Mouse (Mus musculus) limb, embryonic 10.5 days (tissue): ENCODE results near the gene Ceacam15. TPM values are rescaled to one million over a fixed set of nuclear protein-coding genes. Genes with fewer than 3 reads are reported as not detected.

Experiments
- DNase-seq: peaks from one replicate; pipeline ENCODE4 v3.0.0-alpha.2; 2017; ENCODE audit warnings: low spot score
- H3K27ac ChIP-seq: fragments of 300-500 bp; sonication (generic); 2 replicates; pipeline ENCODE4 v1.5.1; 2016; ENCODE audit warnings: mild to moderate bottlenecking
- H3K27me3 ChIP-seq: fragments of 300-500 bp; sonication (generic); 2 replicates; pipeline ENCODE4 v1.6.1; 2016; ENCODE audit warnings: low read depth, mild to moderate bottlenecking; ENCODE audit not compliant: poor library complexity, severe bottlenecking
- H3K36me3 ChIP-seq: fragments of 300-500 bp; sonication (generic); 2 replicates; pipeline ENCODE4 v1.6.1; 2016; ENCODE audit warnings: mild to moderate bottlenecking, moderate library complexity
- H3K4me1 ChIP-seq: fragments of 300-500 bp; sonication (generic); 2 replicates; pipeline ENCODE4 v1.6.1; 2016
- H3K4me3 ChIP-seq: fragments of 300-500 bp; sonication (generic); 2 replicates; pipeline ENCODE4 v1.5.1; 2016; ENCODE audit warnings: mild to moderate bottlenecking, moderate library complexity
- H3K9me3 ChIP-seq: fragments of 300-500 bp; sonication (generic); replicated peaks from 2 replicates; pipeline ENCODE4 v1.6.1; 2016; ENCODE audit warnings: mild to moderate bottlenecking
- WGBS: fragments of 180-500 bp; shearing (Covaris S2); methylation state at CpG from one replicate; pipeline ENCODE4 v1.1.7; 2016; 5-methylcytosine and 5-hydroxymethylcytosine counted together
- polyA plus RNA-seq: library from polyadenylated mRNA; unstranded; fragments of >200 nt; fragmentation: Nextera tagmentation; extraction: Ambion mirVana; gene quantifications from 2 replicates; pipeline ENCODE4 v1.2.1, GENCODE M21; 2016

Gene Ceacam15
- polyA plus RNA-seq, 1 experiment from 2014 or later: not detected

DNA sequence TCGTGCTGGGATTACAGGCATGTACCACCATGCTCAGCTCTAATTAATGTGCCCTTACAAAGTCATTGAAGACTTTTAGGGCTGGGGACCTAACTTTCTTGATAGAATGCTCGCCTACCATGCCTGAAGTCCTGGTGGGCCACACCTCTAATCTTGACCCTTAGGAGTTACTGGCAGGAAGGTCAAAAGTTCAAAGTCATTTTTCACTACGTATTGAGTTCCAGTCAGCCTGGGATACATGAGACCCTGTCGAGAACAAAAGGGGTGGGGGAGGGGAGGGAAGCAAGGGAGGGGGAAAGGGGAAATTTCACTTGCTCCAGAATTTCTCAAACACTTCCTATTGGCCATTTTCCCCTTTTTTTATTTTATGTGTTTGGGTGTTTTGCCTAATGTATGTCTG is 52.4 kb downstream of the Ceacam15 start:
- H3K4me3 ChIP-seq: no peak overlapping the region
- H3K36me3 ChIP-seq: no peaks in the 10 kb centered on the region
- WGBS: 36% methylated on average over 4 of the region's 4 CpGs
- H3K9me3 ChIP-seq: no peaks in the 10 kb centered on the region
- no peak for DNase-seq
- 0 out of 2 replicates have a peak, but pooled peaks cover 3% of the 10 kb centered on the region for H3K27me3 ChIP-seq
- no peak overlapping the region for H3K27ac ChIP-seq
- peaks cover 19% of the 10 kb centered on the region for H3K4me1 ChIP-seq

Other genes with a start within 250 kb of the Ceacam15 start
- 74.8 and 86.2 TPM in 2 replicates for gene Tmem160, start 222.9 kb downstream of the Ceacam15 start, polyA plus RNA-seq
- gene Npas1, start 198.0 kb downstream of the Ceacam15 start, polyA plus RNA-seq: 0.60 and 0.69 TPM in 2 replicates
- gene Arhgap35, start 60.7 kb downstream of the Ceacam15 start, polyA plus RNA-seq: 32.4 and 35.1 TPM in 2 replicates
- not detected in 2 replicates for gene Ceacam9, start 46.2 kb upstream of the Ceacam15 start, polyA plus RNA-seq
- gene Ap2s1, start 62.7 kb upstream of the Ceacam15 start, polyA plus RNA-seq: 250 and 252 TPM in 2 replicates
- 48.3 and 48.7 TPM in 2 replicates for gene Slc1a5, start 105.6 kb upstream of the Ceacam15 start, polyA plus RNA-seq
- gene Strn4, start 140.2 kb upstream of the Ceacam15 start, polyA plus RNA-seq: 130 and 145 TPM in 2 replicates
- 27.2 and 33.1 TPM in 2 replicates for gene Fkrp, start 141.0 kb upstream of the Ceacam15 start, polyA plus RNA-seq
- gene Prkd2, start 167.2 kb upstream of the Ceacam15 start, polyA plus RNA-seq: 15.0 and 15.6 TPM in 2 replicates
- gene Dact3, start 199.6 kb upstream of the Ceacam15 start, polyA plus RNA-seq: 7.0 and 8.2 TPM in 2 replicates
- gene Gng8, start 216.1 kb upstream of the Ceacam15 start, polyA plus RNA-seq: 15.4 and 18.5 TPM in 2 replicates
- gene Ptgir, start 230.8 kb upstream of the Ceacam15 start, polyA plus RNA-seq: 0.18 and 0.43 TPM in 2 replicates
- gene Calm3, start 248.4 kb upstream of the Ceacam15 start, polyA plus RNA-seq: 127 and 134 TPM in 2 replicates